Mouse (Mus musculus): ENCODE results near the gene Flna. TPM values are rescaled to one million over a fixed set of nuclear protein-coding genes. Genes with fewer than 3 reads are reported as not detected.

The Flna gene
- 105 and 116 TPM in 2 replicates for polyA plus RNA-seq (2015; fragmentation: Nextera tagmentation; extraction: Ambion mirVana)

GRCm38 (mm10) chrX:74249615-74250014 lies at the start of gene Flna:
TSS of gene Flna (minus strand) at chrX:74249820.
- H3K4me1 ChIP-seq: no peaks in the 10 kb centered on the region
- no peaks in the 10 kb centered on the region for H3K36me3 ChIP-seq
- peak within 1 kb of the TSS; percentile 44 for H3K4me3 ChIP-seq
- H3K27ac ChIP-seq (replicated peaks): peak within 1 kb of the TSS; percentile 15; the same call in 1 of the 2 replicates
- H3K4me2 ChIP-seq (replicated peaks): peak within 1 kb of the TSS; percentile 60
- no peak for ATAC-seq (replicated peaks)
- no peaks in the 10 kb centered on the region for H3K9me3 ChIP-seq
- H3K27me3 ChIP-seq: no peaks in the 10 kb centered on the region
- WGBS: 23% methylated on average over 38 of the region's 38 CpGs
- H3K9ac ChIP-seq (replicated peaks): peak within 1 kb of the TSS; percentile 49

- H3K4me2 ChIP-seq (replicated peaks): no peak overlapping the region
- H3K4me1 ChIP-seq: peaks cover 21% of the 10 kb centered on the region
- WGBS: 100% methylated on average over 1 of the region's 1 CpGs
- no peak overlapping the region for H3K27ac ChIP-seq (replicated peaks)
- no peak overlapping the region for H3K9ac ChIP-seq (replicated peaks)
- no peak for ATAC-seq (replicated peaks)
- no peaks in the 10 kb centered on the region for H3K9me3 ChIP-seq
- no peaks in the 10 kb centered on the region for H3K27me3 ChIP-seq
- peaks cover 25% of the 10 kb centered on the region; the same call in 1 of the 2 replicates for H3K36me3 ChIP-seq
- H3K4me3 ChIP-seq: no peak overlapping the region
These were observed 48.7 kb upstream of the Flna start for GRCm38 (mm10) chrX:74298348-74298747.

DNA sequence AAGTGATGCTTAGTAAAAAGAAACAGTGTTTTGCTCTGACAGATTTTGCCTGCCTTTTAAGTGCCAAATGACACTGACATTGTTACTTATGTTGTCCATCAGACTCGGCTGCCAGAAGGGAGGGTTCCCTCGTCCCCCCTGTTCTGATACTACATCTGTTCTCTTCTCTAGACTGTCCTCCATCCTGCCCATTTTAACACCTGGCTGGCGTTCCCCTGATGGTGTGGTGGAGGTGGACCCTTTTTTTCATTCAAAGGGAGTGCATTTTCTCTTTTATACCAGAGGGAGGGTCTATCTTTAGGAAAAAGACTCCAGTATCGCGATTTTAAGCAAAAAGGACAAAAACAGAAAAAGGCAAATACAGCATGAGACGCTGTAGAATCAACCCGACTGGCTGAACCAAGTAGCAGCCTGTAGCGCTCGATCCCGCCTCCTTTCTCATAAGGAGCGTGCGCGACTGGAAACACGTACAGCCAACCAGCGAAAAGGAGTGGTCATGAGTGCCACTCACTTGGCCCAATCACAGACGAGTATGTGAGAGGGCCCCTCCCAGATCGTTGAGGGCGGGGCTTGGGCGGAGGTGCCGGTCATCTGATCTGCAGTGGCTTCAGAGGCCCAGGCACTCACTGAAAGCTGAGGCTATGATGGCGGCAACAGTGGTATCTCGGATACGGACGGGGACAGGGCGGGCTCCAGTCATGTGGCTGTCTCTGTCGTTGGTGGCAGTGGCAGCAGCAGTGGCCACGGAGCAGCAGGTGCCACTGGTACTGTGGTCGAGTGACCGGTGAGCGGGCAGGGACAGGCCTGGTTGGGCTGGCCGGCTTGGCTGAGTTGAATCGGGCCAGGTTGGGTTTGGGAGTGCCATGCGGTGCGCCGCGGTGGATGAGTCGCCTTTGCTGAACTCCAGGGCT lies 47.2 kb upstream of the Flna start, which contains the start of gene Atp6ap1:
Atp6ap1 (plus strand) TSS at position 560 of the 911 bp plus-strand sequence.
- peak; percentile 100 for ATAC-seq (replicated peaks)
- 13% methylated on average over 37 of the region's 37 CpGs for WGBS

GRCm38 (mm10) chrX:74293431-74293830 lies 43.8 kb upstream of the Flna start:
- H3K4me1 ChIP-seq: peaks cover 13% of the 10 kb centered on the region
- H3K36me3 ChIP-seq: no peaks in the 10 kb centered on the region
- no peaks in the 10 kb centered on the region for H3K27me3 ChIP-seq
- H3K27ac ChIP-seq (replicated peaks): no peak overlapping the region
- H3K4me2 ChIP-seq (replicated peaks): no peak overlapping the region
- no peak overlapping the region for H3K4me3 ChIP-seq
- 78% methylated on average over 4 of the region's 4 CpGs for WGBS
- H3K9ac ChIP-seq (replicated peaks): no peak overlapping the region
- ATAC-seq (replicated peaks): no peak
- no peaks in the 10 kb centered on the region for H3K9me3 ChIP-seq

More for the DNA sequence above, 47.2 kb upstream of the Flna start, which contains the start of gene Atp6ap1:
- Histone ChIP-seq H3K9me3 (no peaks in the 10 kb centered on the region), H3K4me2 (replicated peaks) (peak within 1 kb of the TSS; percentile 62), H3K4me3 (peak within 1 kb of the TSS; percentile 64), H3K27me3 (no peaks in the 10 kb centered on the region), H3K4me1 (peaks cover 21% of the 10 kb centered on the region), H3K36me3 (peaks cover 16% of the 10 kb centered on the region; the same call in 1 of the 2 replicates), H3K27ac (replicated peaks) (peak within 1 kb of the TSS; percentile 91), H3K9ac (replicated peaks) (peak within 1 kb of the TSS; percentile 66)

- peak; percentile 23 for ATAC-seq (replicated peaks)
- Histone ChIP-seq H3K4me2 (replicated peaks) (peak overlapping the region; percentile 67), H3K9me3 (no peaks in the 10 kb centered on the region), H3K36me3 (no peaks in the 10 kb centered on the region), H3K27ac (replicated peaks) (peak overlapping the region; percentile 86), H3K27me3 (no peaks in the 10 kb centered on the region), H3K4me3 (peak overlapping the region; percentile 51), H3K4me1 (peaks cover 19% of the 10 kb centered on the region), H3K9ac (replicated peaks) (peak overlapping the region; percentile 71)
- WGBS: 38% methylated on average over 5 of the region's 5 CpGs
These were observed 33.4 kb upstream of the Flna start for GRCm38 (mm10) chrX:74283092-74283437.

DNA sequence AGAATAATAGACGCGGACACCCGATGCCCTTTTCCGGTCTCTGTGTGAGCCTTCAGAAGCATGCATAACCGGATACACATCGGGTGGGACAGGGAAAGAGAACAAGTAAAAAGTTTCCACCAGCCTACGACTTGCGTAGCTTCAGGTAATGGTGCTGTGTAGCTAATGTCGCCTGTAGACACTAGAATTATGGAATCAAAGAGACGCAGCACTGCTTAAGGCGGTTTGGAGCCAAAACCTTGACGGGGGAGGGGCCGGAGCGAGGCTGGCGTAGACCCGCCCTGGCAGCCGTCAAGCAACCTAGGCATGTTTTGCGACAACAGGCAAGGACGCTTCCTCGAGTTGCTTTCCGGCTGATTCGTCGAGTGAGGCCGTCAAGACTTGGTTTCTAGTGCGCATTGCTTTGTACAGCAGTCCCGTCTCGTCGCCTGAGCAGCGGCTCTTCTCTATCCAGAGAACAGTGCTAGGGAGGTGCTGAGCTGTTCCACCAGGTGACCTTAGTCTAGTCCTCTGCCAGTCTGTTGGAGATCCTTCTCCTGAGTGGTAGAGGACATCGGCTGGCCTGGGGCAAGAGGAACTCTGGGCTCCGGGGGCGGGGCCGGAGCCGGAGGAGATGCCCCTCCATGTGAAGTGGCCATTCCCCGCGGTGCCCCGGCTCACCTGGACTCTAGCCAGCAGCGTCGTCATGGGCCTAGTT lies 32.9 kb upstream of the Flna start:
- Histone ChIP-seq H3K4me1 (peaks cover 19% of the 10 kb centered on the region), H3K9ac (replicated peaks) (peak overlapping the region; percentile 71), H3K27me3 (no peaks in the 10 kb centered on the region), H3K36me3 (no peaks in the 10 kb centered on the region), H3K4me3 (peak overlapping the region; percentile 51), H3K27ac (replicated peaks) (peak overlapping the region; percentile 86), H3K4me2 (replicated peaks) (peak overlapping the region; percentile 67), H3K9me3 (no peaks in the 10 kb centered on the region)
- WGBS: 25% methylated on average over 39 of the region's 39 CpGs
- ATAC-seq (replicated peaks): peak; percentile 89

DNA sequence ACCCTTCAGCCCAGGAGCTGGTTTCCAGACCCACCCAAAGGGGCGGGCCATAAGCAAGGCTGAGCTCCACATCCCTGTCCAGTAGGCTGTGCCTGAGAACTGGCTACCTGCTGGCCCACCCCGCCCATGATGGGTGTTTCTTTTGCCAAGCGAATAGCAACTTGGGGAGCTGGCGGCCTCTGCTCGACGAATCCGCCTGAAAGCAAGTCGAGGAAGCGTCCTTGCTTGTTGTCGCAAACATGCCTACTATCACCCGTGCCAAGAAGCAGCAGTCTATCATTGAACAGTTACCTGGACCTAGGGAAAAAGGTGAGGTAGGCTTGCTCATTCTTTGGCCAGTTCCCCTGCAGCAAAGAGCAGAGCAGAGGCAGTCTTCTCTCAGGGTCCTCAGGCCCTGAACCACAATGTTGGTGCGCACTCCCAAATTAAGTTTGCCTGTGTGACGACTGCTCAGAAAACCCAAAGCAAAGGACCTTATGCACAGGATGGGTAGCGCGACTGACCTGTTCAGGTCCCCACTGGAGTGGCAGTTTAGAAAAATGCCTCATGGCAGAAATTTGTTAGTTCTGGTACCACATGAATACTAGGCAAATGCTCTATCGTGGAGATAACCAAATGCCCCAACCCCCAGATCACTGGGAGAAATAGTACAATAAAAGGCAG lies 32.2 kb upstream of the Flna start, which contains the start of the genes Taz and Dnase1l1:
Taz (plus strand) TSS at position 181 of the 663 bp plus-strand sequence.
Dnase1l1 (minus strand) TSS at position 606 of the 663 bp plus-strand sequence.
- Histone ChIP-seq H3K9ac (replicated peaks) (peak within 1 kb of the TSS; percentile 71), H3K4me3 (peak within 1 kb of the TSS; percentile 51), H3K27ac (replicated peaks) (peak within 1 kb of the TSS; percentile 86), H3K4me2 (replicated peaks) (peak within 1 kb of the TSS; percentile 67), H3K4me1 (peaks cover 19% of the 10 kb centered on the region), H3K27me3 (no peaks in the 10 kb centered on the region), H3K9me3 (no peaks in the 10 kb centered on the region), H3K36me3 (no peaks in the 10 kb centered on the region)
- 22% methylated on average over 16 of the region's 16 CpGs for WGBS
- ATAC-seq (replicated peaks): peak; percentile 66

- peak overlapping the region; percentile 51 for H3K4me3 ChIP-seq
- H3K9ac ChIP-seq (replicated peaks): peak overlapping the region; percentile 71
- 9% methylated on average over 14 of the region's 14 CpGs for WGBS
- no peaks in the 10 kb centered on the region for H3K9me3 ChIP-seq
- peaks cover 19% of the 10 kb centered on the region for H3K4me1 ChIP-seq
- peak overlapping the region; percentile 86; the same call in 1 of the 2 replicates for H3K27ac ChIP-seq (replicated peaks)
- 0 out of 2 replicates have a peak, but pooled peaks have one; percentile 2 for ATAC-seq (replicated peaks)
- H3K27me3 ChIP-seq: no peaks in the 10 kb centered on the region
- H3K36me3 ChIP-seq: no peaks in the 10 kb centered on the region
- peak overlapping the region; percentile 67 for H3K4me2 ChIP-seq (replicated peaks)
These were observed 31.6 kb upstream of the Flna start for GRCm38 (mm10) chrX:74281041-74281731.

- H3K36me3 ChIP-seq: peaks cover 4% of the 10 kb centered on the region; the same call in 1 of the 2 replicates
- H3K9ac ChIP-seq (replicated peaks): no peak overlapping the region
- no peak overlapping the region for H3K27ac ChIP-seq (replicated peaks)
- no peak overlapping the region for H3K4me2 ChIP-seq (replicated peaks)
- no peaks in the 10 kb centered on the region for H3K9me3 ChIP-seq
- no peak for ATAC-seq (replicated peaks)
- H3K4me3 ChIP-seq: no peak overlapping the region
- 75% methylated on average over 8 of the region's 8 CpGs for WGBS
- H3K4me1 ChIP-seq: peaks cover 8% of the 10 kb centered on the region
- H3K27me3 ChIP-seq: no peaks in the 10 kb centered on the region
These were observed 28.3 kb upstream of the Flna start for GRCm38 (mm10) chrX:74277916-74278315.

GRCm38 (mm10) chrX:74273422-74274322 lies 24.1 kb upstream of the Flna start:
- no peaks in the 10 kb centered on the region for H3K9me3 ChIP-seq
- no peak overlapping the region for H3K9ac ChIP-seq (replicated peaks)
- no peaks in the 10 kb centered on the region for H3K27me3 ChIP-seq
- peaks cover 13% of the 10 kb centered on the region for H3K4me1 ChIP-seq
- ATAC-seq (replicated peaks): no peak
- H3K4me2 ChIP-seq (replicated peaks): no peak overlapping the region
- H3K27ac ChIP-seq (replicated peaks): no peak overlapping the region
- no peak overlapping the region for H3K4me3 ChIP-seq
- WGBS: 29% methylated on average over 10 of the region's 10 CpGs
- peaks cover 4% of the 10 kb centered on the region; the same call in 1 of the 2 replicates for H3K36me3 ChIP-seq

All from forebrain, embryonic 15.5 days (tissue).